Mouse (Mus musculus) cerebellum, adult 2 months (tissue): ENCODE results near the gene Cbfa2t3.

Experiments
- CTCF ChIP-seq: fragments of 200-500 bp; IDR thresholded peaks from 2 replicates; pipeline ENCODE4 v1.5.1; 2011; ENCODE audit warnings: low read depth, mild to moderate bottlenecking, control low read depth, low read length, moderate library complexity, borderline replicate concordance; ENCODE audit not compliant: insufficient read depth
- POLR2A ChIP-seq: fragments of 200-500 bp; IDR thresholded peaks from 2 replicates; pipeline ENCODE4 v1.6.1; 2011; ENCODE audit warnings: low read length, control low read depth, borderline replicate concordance; ENCODE audit not compliant: insufficient read depth

GRCm38 (mm10) chr8:122641406-122641805 is 57.5 kb downstream of the Cbfa2t3 start:
- TF ChIP-seq CTCF (no peak), POLR2A (no peak)
